Mouse (Mus musculus) brain, embryonic 14.5 days (tissue): ENCODE measurements at regions not wholly inside any gene's neighbourhood (a gene's known extent, or its start where the extent isn't known, plus 50 kb on each side); places are given as distances from the start of the nearest gene placed in this dataset.

ENCODE experiments used
- CTCF ChIP-seq: fragments of 200-500 bp; IDR thresholded peaks from 2 replicates; pipeline ENCODE4 v1.5.1; 2012; ENCODE audit warnings: inconsistent platforms, mild to moderate bottlenecking, moderate library complexity, borderline replicate concordance; ENCODE audit not compliant: insufficient read depth, insufficient read length; ENCODE audit errors: extremely low read depth
- POLR2A ChIP-seq: fragments of 200-500 bp; IDR thresholded peaks from 2 replicates; pipeline ENCODE4 v1.6.1; 2012; ENCODE audit warnings: mild to moderate bottlenecking, inconsistent platforms, borderline replicate concordance; ENCODE audit not compliant: poor library complexity, insufficient read depth, insufficient read length, severe bottlenecking; ENCODE audit errors: extremely low read depth

DNA sequence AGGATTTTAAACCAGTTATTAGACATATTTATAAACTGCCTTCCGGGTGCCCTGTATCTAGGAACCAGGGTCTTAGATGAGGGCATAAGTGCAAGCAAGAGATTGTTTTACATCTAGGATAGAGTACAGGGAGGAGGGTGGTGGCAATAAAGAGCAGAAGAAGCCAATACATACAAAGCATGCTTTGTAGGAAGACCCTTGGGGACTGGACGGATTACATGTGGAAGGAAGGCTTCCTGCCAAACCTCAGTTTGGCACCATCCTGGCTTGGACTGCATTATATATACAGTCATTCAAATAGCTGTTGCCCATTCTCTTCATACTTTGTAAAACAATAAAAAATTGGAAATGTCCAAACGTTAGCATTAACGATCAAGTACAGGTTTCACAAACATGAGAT is 184.7 kb upstream of the L3mbtl3 start:
- TF ChIP-seq CTCF (no peak), POLR2A (no peak)
